Mouse (Mus musculus) lung, postnatal 0 days (tissue): Measurements from ENCODE around the gene Nme6.

Source experiments
- CTCF ChIP-seq: IDR thresholded peaks from 2 replicates; pipeline ENCODE4 v1.5.1; 2016; ENCODE audit warnings: antibody characterized with exemption, mild to moderate bottlenecking
- EP300 ChIP-seq: IDR thresholded peaks from 2 replicates; pipeline ENCODE4 v1.6.1; 2016; ENCODE audit warnings: antibody characterized with exemption, mild to moderate bottlenecking, control low read depth

DNA sequence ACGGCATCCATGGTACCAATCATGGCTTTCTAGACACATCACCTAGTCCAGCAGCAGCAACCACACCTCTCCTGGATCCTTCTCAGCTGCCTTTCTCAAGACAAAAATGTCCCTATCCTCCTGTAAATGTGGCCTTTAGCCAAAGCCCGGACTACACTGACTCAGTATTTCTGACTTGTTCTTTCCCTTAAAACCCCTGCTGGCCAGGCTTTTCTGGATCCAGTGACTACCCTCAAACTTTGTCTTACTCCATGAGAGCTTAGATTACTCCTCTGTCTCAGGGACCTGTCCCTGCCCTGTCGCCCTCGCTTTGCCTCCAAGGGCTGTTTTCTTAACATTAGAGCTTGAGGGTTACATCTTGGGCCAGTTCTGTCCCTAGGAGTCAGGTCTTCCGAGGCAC is 17.6 kb downstream of the Nme6 start:
- TF ChIP-seq CTCF (no peak), EP300 (no peak)
